Mouse (Mus musculus) spleen, adult 18-20 months (tissue): ENCODE measurements around the gene Pdcd1lg2.
"Not testable (repeated sequence)": the region's sequence is repeated elsewhere in the genome, so short reads cannot be mapped to it uniquely, and the experiment has no call there.

Experiments used
- DNase-seq, 2 experiments: peaks; one replicate each; pipeline ENCODE4 v3.0.0; 2022; ENCODE audit warnings: mixed read lengths in 2 of 2

The Pdcd1lg2 gene

DNA sequence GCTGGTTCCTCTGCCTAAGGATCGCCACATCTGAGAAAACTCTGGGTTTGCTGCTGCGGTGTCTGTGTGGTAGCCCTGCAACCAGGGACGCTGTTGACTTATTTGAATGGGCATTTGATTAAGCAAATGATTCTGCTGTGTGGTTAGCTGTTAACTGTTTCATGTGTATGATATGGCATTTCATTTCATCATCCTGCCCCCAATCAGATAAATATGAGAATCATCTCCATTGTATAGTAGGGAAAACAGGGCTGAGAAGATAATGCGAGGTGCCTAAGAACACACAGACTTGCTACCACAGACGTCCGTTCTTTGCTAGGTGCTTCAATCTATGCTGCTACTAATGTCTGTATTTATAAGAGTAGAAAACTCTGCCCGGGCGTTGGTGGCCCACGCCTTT is 26.3 kb upstream of the Pdcd1lg2 start:
- DNase-seq, result no peak

GRCm38 (mm10) chr19:29384994-29385393 is 25.7 kb upstream of the Pdcd1lg2 start:
- DNase-seq, result no peak

DNA sequence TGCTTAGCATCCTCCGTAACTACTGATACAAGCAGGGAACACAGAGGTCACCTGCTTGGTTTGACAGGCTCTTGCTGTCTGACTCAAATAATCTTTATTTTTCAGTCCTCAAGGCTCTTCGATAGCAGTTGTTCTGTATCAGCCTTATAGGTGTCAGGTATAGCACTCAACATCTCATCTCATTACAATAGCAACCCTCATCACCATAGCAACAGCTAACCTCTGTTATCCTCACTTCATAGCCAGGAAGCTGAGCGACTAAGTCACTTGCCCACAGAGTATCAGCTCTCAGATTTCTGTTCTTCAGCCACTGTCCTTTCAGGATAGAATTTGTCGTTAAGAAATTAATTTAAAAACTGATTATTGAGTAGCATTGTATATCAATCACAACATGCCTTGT is 24.9 kb upstream of the Pdcd1lg2 start:
- no peak for DNase-seq

- DNase-seq, result no peak
These were observed 21.9 kb upstream of the Pdcd1lg2 start for GRCm38 (mm10) chr19:29388818-29389217.

GRCm38 (mm10) chr19:29390483-29390882 is 20.2 kb upstream of the Pdcd1lg2 start:
- DNase-seq, result no peak

DNA sequence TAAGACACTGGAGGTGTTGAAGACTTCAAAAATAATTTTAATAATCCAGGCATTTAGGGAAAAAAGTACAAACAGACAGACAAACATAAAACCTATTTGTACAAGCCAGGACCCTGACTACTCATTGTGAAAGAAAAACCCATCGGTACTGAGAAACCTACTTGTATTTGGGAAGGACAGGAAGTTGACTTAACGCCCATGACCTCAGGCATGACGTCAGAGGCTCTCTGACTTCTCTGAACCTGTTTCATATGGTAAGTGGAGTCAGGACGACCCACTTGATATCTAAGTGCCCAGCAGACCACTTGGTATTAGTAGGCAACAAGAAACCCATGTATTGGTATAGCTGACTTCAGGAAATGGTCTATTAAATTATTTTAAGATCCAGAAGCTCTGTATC is 19.4 kb upstream of the Pdcd1lg2 start:
- no peak for DNase-seq

DNA sequence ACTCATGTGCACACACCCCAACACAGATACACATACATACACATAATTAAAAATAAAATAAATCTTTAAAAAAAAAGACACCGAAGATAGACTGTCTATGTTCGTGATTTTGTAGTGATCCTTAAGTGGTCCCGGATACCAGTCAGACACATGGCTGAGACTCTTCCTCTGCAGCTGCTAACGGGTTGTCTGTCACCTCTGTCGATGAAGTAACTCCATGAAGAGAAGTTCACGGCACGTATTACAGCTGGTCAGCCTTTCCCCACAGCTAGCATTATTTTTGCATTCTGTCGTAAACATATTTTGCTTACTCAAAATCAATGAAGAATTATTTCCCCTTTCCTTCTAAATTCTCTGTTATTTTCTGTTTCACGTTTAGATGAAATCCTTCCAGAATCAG is 17.4 kb upstream of the Pdcd1lg2 start:
- DNase-seq, result no peak

DNA sequence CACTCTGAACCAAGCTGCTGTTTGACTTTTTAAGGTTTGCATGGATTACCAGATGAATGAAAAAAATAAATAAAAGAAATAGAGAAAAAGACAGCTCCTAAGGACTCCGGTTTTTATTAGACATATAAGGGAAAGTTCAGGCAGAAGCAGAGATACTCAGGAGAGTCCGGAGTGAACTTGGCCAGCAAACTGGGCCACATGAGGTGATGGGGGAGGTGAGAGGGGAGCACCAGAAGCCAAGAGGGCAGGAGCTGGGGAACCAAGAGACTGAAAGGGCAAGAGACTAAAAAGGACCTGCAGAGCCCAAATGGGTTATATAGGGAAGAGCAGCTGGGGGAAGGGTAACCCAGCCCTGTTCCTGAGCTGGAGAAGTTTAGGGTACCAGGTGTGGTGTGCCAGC is 16.0 kb upstream of the Pdcd1lg2 start:
- DNase-seq, result no peak

DNA sequence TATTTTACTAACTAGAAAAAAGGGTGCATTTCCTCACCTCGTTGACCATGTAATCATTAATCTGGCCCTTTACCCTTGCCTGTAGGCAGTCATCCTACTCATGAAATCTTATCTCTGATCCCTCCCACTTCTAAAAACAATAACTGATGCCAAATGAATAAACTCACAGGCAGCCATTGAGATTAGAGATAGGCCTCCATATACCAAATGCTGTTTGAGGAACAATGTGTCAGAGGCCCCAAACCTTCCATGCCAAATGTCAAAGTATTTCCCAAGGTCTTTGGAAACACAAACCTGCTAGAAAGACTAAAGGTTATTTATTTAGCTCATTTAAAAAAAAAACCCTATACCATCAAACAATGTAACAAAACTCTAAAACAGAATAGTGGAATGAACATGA is 14.4 kb upstream of the Pdcd1lg2 start:
- no peak for DNase-seq

DNA sequence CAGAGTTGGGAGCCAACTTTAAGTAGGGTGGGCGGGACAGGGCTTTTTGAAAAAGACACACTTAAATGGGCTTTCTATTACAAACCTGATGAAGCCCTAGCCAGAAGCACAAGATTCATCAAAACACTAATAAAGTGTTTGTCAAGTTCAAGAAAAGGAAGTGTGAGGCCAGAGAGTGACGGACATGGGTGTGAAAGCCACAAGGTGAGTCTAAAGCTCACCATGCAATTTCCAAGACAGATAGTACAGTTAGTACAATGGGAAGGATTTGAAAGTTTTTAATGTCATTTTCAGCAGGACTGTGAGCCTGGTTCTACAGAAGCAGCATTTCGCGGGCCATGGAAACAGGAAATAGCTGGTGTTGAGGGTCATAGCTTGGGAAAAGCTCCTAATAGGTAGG is 10.9 kb upstream of the Pdcd1lg2 start:
- no peak for DNase-seq

DNA sequence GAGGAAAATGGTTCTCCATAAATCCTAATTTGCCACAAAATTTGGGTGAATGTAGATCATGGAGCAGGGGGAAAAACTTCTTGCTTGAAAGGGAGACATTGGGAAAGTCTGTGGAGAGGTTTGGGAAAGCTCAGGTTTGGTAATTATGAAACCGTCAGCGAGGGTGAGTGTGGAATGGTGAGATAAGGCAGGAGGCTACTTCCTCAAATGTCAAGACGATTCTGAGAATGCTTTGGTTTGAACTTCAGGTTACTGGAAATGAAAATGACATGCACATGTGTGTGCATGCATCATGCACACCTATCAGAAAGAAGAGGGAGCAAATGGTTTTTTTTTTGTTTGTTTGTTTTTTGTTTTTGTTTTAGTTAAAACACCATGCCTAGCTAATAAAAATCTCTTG is 10.3 kb upstream of the Pdcd1lg2 start:
- no peak for DNase-seq

GRCm38 (mm10) chr19:29402621-29403020 is 8.1 kb upstream of the Pdcd1lg2 start:
- DNase-seq, result no peak

DNA sequence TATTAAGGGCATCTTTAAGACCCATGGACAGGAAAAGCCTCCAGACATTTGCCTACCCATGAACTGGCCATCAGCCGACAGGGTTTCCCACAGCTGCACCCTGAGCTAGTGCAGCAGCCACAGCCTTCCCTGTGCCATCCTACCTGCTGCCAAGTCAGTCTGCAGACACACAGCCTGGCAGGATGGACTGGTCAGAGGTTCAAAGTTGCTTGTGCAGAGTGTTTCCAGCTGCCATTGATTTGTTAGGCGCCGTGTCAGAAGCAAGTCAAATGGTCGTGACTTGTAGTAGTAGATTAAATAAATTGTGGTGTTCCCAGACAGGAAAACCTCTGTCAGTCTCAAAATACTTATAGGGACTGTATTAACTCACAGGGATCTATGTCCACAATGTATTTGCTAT is 7.5 kb upstream of the Pdcd1lg2 start:
- no peak for DNase-seq

DNA sequence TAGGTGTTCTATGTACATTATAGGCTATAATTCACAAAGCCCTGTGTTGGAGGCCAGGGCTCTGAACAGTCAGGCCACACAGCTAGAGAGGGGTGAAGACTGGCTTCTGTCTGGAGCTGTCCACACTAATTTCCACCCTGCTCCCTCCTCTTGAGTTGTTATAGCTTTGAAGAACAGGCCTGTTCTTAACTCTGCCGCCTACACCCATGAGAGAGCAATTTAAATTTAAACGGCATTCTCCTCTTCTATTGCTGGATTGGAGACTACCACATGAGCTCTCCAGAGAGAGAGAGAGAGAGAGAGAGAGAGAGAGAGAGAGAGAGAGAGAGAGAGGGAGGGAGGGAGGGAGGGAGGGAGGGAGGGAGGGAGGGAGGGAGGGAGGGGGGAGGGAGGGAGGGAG is 5.3 kb upstream of the Pdcd1lg2 start:
- DNase-seq, result no peak

DNA sequence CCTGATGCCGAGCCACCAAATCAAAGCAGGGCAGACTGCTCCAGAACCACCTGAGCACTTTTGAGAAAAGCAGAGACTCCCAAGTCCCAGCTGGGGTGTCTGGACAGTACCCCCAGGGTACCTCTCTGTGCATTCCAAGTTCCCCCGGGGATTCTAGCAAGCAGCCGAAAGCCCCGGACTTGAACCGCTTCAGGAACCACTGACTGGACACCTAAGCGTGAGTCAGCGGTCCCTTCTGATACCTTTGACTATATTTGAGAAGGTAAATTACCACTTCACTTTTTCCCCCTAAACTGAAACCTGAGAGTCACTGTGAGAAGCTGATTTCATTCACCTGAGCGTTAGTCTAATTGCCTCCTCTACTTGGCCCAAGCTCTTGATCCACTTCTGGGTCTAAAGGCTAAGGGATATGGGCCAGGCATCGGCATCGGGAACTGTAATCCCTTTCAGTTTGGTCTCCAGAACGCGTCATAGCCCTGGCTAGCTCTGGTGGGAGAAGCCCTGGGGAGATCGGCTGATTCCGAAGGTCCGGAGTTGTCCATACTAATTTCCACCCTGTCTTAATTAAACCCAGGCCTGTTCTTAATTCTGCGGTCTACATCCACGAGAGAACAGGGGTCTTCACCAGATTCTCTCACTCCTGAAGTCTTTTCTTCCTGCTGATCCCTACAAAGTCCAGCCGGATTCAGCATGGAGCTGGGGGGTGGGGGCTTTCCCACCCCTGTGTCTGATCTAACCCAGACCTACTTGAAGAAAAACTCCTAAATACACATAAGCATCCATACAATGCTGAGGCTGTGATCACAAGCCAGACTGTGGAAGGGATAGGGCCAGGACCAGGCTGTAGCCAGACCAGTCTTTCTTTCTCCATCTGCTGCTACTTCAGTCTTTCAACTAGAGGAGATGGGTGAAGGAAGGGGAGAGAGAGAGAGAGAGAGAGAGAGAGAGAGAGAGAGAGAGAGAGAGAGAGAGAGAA is 4.4 kb upstream of the Pdcd1lg2 start:
- no peak for DNase-seq

- DNase-seq, result no peak
These were observed 2.0 kb downstream of the Pdcd1lg2 start for GRCm38 (mm10) chr19:29412476-29413420.

GRCm38 (mm10) chr19:29414513-29414912 is 3.8 kb downstream of the Pdcd1lg2 start:
- DNase-seq, result no peak

DNA sequence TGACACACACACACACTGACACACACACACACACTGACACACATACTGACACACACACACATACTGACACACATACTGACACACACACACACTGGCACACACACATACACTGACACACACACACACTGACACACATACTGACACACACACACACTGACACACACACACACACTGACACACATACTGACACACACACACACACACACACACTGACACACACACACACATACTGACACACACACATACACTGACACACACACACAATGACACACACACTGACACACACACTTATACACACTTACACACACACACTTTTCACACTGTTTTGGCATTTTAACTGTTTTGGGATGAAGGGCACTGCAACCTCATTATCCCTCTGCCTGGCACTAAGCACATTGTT is 4.2 kb downstream of the Pdcd1lg2 start:
- not testable (repeated sequence) for DNase-seq

DNA sequence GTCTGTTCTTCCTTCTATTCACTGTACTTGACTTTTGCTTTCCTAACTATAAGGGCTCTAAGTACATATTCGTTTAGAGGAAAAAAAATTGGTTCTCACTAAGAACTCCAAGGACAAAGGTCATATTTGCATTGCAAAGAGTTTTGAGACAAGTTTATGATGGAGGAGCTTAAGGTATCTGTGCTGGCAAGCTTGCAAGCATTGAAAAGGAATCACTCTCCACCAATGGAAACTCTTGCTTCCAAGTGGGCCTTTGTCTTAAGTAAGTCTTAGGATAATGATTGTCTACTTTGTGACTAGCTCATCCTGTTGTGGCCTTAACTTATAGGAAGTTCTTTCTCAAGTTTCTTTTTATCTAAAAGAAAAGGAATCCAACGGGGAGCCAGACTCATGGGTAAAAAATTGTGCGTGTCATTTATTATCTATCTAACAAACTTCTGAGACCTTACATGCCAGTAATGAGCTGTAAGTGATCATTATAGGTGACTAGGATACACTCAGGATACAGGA is 5.7 kb downstream of the Pdcd1lg2 start:
- no peak for DNase-seq

DNA sequence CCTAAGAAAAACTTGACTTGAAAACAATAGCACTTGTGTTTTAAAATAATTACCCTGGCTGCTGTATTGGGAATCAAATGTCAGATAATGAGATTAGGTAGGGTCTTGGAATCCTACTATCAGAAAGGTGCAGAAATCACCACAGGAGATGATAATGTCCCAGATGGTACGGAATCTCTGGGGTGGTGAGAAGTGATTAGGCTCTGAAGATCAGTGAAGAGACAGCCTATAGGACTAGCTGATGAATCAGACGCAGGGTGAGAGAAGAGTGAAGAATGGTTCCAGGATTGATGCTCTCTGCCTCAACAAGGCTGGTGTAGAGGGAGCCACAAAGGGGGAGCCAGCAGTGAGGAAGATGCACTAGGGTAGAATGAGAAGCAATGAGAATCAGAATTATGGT is 6.5 kb downstream of the Pdcd1lg2 start:
- DNase-seq, result no peak

DNA sequence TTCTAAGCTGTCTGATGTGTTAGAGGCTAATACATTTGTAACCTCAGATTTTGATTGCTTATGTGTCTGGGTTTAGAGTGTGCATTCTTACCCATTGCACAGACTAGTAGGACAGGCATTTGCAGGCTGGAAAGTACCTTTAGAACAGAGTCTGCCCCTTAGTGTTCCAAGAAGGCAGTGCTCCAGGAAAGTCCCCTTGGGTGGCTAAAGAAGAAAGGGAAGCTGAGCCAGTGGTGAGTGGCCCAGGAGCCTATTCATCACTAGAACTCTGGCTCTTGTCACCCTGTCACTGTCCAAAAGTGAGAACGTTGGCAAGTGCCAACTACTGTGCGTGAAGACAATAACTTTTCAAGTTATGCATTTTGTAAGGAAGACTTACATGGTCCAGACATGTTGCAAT is 7.2 kb downstream of the Pdcd1lg2 start:
- DNase-seq, result no peak

DNA sequence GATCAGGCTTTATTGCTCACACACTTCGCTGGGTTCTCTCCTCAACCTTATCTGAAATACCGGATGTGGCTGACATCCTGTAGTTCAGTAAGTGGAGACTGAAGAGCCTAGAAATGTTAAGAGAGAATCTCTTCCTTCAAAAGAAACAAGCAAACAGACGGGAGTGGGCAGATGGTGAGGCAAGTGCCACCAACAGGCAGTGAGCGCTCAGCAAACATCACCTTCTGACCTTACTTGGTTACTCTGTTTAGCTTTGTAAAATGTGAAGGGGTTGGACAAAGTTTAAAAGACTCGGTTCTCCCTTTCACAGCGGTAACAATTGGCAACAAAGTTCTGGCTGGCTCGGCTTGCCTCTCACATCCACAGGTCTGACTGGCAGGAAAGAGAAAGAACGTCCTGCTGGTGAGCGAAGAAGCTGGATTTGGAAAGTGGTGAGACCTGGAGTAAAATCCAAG is 8.0 kb downstream of the Pdcd1lg2 start:
- no peak for DNase-seq

DNA sequence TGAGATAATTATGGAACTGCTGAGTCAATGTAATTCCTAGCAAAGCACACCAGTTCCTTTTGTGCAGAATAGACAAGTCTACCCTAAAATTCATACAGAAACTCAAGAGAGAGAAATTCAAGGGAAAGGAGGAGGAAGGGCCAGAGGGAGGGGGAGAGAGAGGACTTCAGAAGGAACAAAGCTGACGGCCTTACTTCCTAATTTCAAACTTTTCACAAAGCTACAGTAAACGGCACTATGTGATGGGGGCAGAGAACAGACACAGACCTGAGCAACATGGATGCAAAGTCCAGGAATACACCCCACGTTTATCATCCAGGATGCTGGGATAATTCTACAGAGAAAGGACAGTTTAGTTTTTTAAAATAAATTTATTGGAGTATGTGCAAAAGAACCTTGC is 8.8 kb downstream of the Pdcd1lg2 start:
- no peak for DNase-seq
